Mouse (Mus musculus): ENCODE measurements around the gene 6430628N08Rik. TPM values are rescaled to one million over a fixed set of nuclear protein-coding genes. Genes with fewer than 3 reads are reported as not detected.

The 6430628N08Rik gene
- polyA plus RNA-seq, 1 experiment from 2014 or later: not detected

DNA sequence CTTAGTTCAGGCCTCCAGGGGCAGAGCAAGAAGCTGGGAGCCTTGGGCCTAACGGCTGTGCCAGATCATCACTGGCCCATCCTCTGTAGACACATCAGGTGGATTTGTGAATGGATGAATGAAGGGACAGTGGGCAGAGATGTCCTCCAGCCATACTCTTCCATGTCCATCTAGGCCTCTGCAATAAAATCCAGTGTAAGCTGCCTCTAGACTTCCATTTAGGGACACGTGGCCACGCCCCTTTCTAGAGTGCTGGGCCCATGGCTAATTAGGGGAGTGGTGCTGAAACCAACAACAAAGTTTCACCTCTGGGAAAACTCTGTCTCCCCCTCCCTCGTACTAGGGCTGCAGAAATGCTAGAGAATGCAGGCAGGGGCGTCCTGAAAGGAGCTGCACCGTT, 399 bp upstream of the 6430628N08Rik start:
- H3K4me1 ChIP-seq (ENCODE audit: control insufficient read depth, insufficient read depth, low read length): peaks cover 3% of the 10 kb centered on the region; the same call in 1 of the 2 replicates
- H3K4me2 ChIP-seq (ENCODE audit: low read depth, low read length): peak overlapping the region; percentile 34
- H3K4me3 ChIP-seq (ENCODE audit: low read depth, low read length): peak overlapping the region; percentile 5; the same call in 1 of the 2 replicates
- no peak for ATAC-seq (replicated peaks; ENCODE audit: insufficient number of reproducible peaks, low FRiP score, low TSS enrichment, low read depth)
- no peak overlapping the region for H3K27ac ChIP-seq (replicated peaks; ENCODE audit: low read depth, low read length)
- no peaks in the 10 kb centered on the region for H3K9me3 ChIP-seq (replicated peaks; ENCODE audit: control insufficient read depth, low read length)
- 10% methylated on average over 6 of the region's 6 CpGs for WGBS
- DNase-seq (ENCODE audit: low spot score): no peak
- peaks cover 17% of the 10 kb centered on the region for H3K27me3 ChIP-seq (ENCODE audit: control insufficient read depth, insufficient read depth, low read length)
- H3K36me3 ChIP-seq (replicated peaks; ENCODE audit: control insufficient read depth, insufficient read depth, low read depth, low read length): no peaks in the 10 kb centered on the region
- no peak overlapping the region for H3K9ac ChIP-seq (replicated peaks; ENCODE audit: low read length)

- H3K4me3 ChIP-seq (ENCODE audit: low read depth, low read length): no peak overlapping the region
- no peak overlapping the region for H3K27ac ChIP-seq (replicated peaks; ENCODE audit: low read depth, low read length)
- DNase-seq (ENCODE audit: low spot score) (no peak), ATAC-seq (replicated peaks; ENCODE audit: insufficient number of reproducible peaks, low FRiP score, low TSS enrichment, low read depth) (no peak)
- WGBS: 24% methylated on average over 3 of the region's 3 CpGs
- peaks cover 9% of the 10 kb centered on the region; the same call in 1 of the 2 replicates for H3K4me1 ChIP-seq (ENCODE audit: control insufficient read depth, insufficient read depth, low read length)
- H3K4me2 ChIP-seq (ENCODE audit: low read depth, low read length): no peak overlapping the region
- no peaks in the 10 kb centered on the region for H3K36me3 ChIP-seq (replicated peaks; ENCODE audit: control insufficient read depth, insufficient read depth, low read depth, low read length)
- peaks cover 45% of the 10 kb centered on the region for H3K27me3 ChIP-seq (ENCODE audit: control insufficient read depth, insufficient read depth, low read length)
- H3K9me3 ChIP-seq (replicated peaks; ENCODE audit: control insufficient read depth, low read length): no peaks in the 10 kb centered on the region
- H3K9ac ChIP-seq (replicated peaks; ENCODE audit: low read length): no peak overlapping the region
These were observed 3.8 kb downstream of the 6430628N08Rik start for GRCm38 (mm10) chr4:115894281-115894680.

DNA sequence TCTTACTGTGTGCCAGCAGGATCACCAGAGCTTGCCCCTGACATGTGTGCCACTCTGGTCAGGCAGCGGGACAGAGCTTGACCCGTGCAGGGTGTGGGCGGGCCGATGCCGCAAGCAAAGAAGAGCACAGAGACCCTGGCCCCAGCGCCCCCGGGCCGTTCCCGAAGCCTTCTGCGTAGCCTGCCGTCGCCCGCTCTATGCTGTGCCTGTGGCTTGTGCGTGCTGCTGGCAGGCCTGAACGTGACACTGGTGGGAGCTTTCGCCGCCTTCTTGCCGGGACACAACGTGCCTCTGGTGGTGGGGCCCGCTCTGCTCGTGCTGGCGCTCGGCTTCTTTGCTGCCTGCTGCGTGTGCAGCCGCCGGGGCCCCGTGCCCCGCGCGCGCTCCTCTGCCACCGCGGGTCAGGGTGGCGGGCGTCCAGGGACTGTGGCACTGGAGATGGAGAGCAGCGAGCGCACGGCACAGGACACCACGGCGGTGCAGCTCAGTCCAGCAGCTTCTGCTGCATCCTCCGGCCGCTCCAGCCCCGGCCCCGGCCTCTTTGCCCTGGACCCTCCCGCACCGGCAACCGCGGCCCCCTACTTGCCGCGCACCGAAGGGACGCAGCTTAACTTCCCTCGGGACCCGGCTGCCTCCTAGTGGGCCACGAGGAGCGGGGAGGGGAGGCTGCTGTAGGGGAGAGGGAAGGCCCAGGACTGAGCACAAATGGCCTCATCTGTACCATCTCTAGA, 7.6 kb downstream of the 6430628N08Rik start:
- peaks cover 44% of the 10 kb centered on the region for H3K27me3 ChIP-seq (ENCODE audit: control insufficient read depth, insufficient read depth, low read length)
- no peak overlapping the region for H3K27ac ChIP-seq (replicated peaks; ENCODE audit: low read depth, low read length)

GRCm38 (mm10) chr4:115902816-115903215, 12.4 kb downstream of the 6430628N08Rik start:
- no peaks in the 10 kb centered on the region for H3K9me3 ChIP-seq (replicated peaks; ENCODE audit: control insufficient read depth, low read length)
- 19% methylated on average over 5 of the region's 5 CpGs for whole genome bisulfite sequencing
- H3K27me3 ChIP-seq (ENCODE audit: control insufficient read depth, insufficient read depth, low read length): peaks cover 52% of the 10 kb centered on the region
- DNase-seq (ENCODE audit: low spot score): peak; percentile 88
- no peak for ATAC-seq (replicated peaks; ENCODE audit: insufficient number of reproducible peaks, low FRiP score, low TSS enrichment, low read depth)
- no peak overlapping the region for H3K9ac ChIP-seq (replicated peaks; ENCODE audit: low read length)
- peaks cover 5% of the 10 kb centered on the region; the same call in 1 of the 2 replicates for H3K4me1 ChIP-seq (ENCODE audit: control insufficient read depth, insufficient read depth, low read length)
- no peak overlapping the region for H3K4me3 ChIP-seq (ENCODE audit: low read depth, low read length)
- no peak overlapping the region for H3K4me2 ChIP-seq (ENCODE audit: low read depth, low read length)
- no peaks in the 10 kb centered on the region for H3K36me3 ChIP-seq (replicated peaks; ENCODE audit: control insufficient read depth, insufficient read depth, low read depth, low read length)
- no peak overlapping the region for H3K27ac ChIP-seq (replicated peaks; ENCODE audit: low read depth, low read length)

More for the DNA sequence above, 7.6 kb downstream of the 6430628N08Rik start:
- Histone ChIP-seq H3K9me3 (replicated peaks; ENCODE audit: control insufficient read depth, low read length) (no peaks in the 10 kb centered on the region), H3K4me3 (ENCODE audit: low read depth, low read length) (peak overlapping the region; percentile 41), H3K36me3 (replicated peaks; ENCODE audit: control insufficient read depth, insufficient read depth, low read depth, low read length) (no peaks in the 10 kb centered on the region), H3K4me1 (ENCODE audit: control insufficient read depth, insufficient read depth, low read length) (peaks cover 5% of the 10 kb centered on the region; the same call in 1 of the 2 replicates), H3K9ac (replicated peaks; ENCODE audit: low read length) (peak overlapping the region; percentile 56), H3K4me2 (ENCODE audit: low read depth, low read length) (peak overlapping the region; percentile 88)
- DNase-seq (ENCODE audit: low spot score) (peak; percentile 56), ATAC-seq (replicated peaks; ENCODE audit: insufficient number of reproducible peaks, low FRiP score, low TSS enrichment, low read depth) (peak; percentile 52)
- under 1% methylated on average over 56 of the region's 56 CpGs for WGBS

DNA sequence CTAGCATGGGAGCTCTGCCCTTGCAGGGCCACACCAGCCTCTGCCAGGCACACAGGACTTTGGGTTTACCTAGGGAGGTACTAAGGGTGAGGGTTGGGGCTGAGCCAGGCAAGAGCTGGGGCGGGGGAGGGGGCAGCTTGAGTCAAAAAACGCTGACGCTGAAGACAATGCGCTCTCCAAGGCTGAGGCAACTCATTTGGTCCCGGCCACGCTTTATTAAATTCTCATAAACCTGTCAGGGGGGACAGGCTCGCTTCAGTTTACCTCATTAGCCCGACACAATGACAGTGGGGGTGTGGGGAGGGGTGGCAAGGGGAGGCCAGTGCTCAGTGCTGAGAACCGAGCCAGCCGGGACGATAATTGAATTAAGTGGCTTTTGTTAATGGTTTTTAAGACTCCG, 13.9 kb downstream of the 6430628N08Rik start:
- H3K4me3 ChIP-seq (ENCODE audit: low read depth, low read length): no peak overlapping the region
- H3K4me2 ChIP-seq (ENCODE audit: low read depth, low read length): no peak overlapping the region
- H3K27me3 ChIP-seq (ENCODE audit: control insufficient read depth, insufficient read depth, low read length): peaks cover 36% of the 10 kb centered on the region
- no peaks in the 10 kb centered on the region for H3K4me1 ChIP-seq (ENCODE audit: control insufficient read depth, insufficient read depth, low read length)
- no peak overlapping the region for H3K9ac ChIP-seq (replicated peaks; ENCODE audit: low read length)
- no peak for DNase-seq (ENCODE audit: low spot score)
- WGBS: 5% methylated on average over 12 of the region's 12 CpGs
- no peaks in the 10 kb centered on the region for H3K36me3 ChIP-seq (replicated peaks; ENCODE audit: control insufficient read depth, insufficient read depth, low read depth, low read length)
- ATAC-seq (replicated peaks; ENCODE audit: insufficient number of reproducible peaks, low FRiP score, low TSS enrichment, low read depth): no peak; the same call in 1 of the 2 replicates
- no peak overlapping the region for H3K27ac ChIP-seq (replicated peaks; ENCODE audit: low read depth, low read length)
- no peaks in the 10 kb centered on the region for H3K9me3 ChIP-seq (replicated peaks; ENCODE audit: control insufficient read depth, low read length)

DNA sequence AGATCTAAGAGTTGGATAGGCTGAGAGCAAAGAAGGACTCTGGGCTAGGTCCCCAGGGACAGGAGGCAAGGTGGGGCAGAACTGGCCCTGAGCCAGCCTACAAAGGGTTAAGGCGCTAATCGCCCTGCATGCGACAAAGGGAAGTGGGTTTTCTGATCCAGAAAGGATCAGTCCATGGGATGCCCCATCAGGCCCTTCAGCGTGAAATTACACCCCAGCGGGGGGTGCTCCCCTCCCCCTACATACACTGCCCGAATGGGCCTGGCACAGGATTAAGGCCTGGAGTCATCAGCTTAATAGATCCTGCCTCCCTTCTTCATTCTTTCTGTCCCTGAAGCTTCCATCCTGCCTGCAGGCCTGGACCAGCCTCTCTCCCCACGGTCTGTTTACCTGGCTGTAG, 15.2 kb downstream of the 6430628N08Rik start:
- Histone ChIP-seq H3K27me3 (ENCODE audit: control insufficient read depth, insufficient read depth, low read length) (peaks cover 30% of the 10 kb centered on the region), H3K4me2 (ENCODE audit: low read depth, low read length) (no peak overlapping the region), H3K4me3 (ENCODE audit: low read depth, low read length) (no peak overlapping the region), H3K36me3 (replicated peaks; ENCODE audit: control insufficient read depth, insufficient read depth, low read depth, low read length) (no peaks in the 10 kb centered on the region), H3K9ac (replicated peaks; ENCODE audit: low read length) (no peak overlapping the region), H3K27ac (replicated peaks; ENCODE audit: low read depth, low read length) (no peak overlapping the region), H3K4me1 (ENCODE audit: control insufficient read depth, insufficient read depth, low read length) (no peaks in the 10 kb centered on the region), H3K9me3 (replicated peaks; ENCODE audit: control insufficient read depth, low read length) (no peaks in the 10 kb centered on the region)
- WGBS: 0% methylated on average over 7 of the region's 7 CpGs
- DNase-seq (ENCODE audit: low spot score) (no peak), ATAC-seq (replicated peaks; ENCODE audit: insufficient number of reproducible peaks, low FRiP score, low TSS enrichment, low read depth) (no peak)

GRCm38 (mm10) chr4:115906791-115907190, 16.3 kb downstream of the 6430628N08Rik start:
- H3K9ac ChIP-seq (replicated peaks; ENCODE audit: low read length): no peak overlapping the region
- DNase-seq (ENCODE audit: low spot score) (no peak), ATAC-seq (replicated peaks; ENCODE audit: insufficient number of reproducible peaks, low FRiP score, low TSS enrichment, low read depth) (no peak)
- H3K27ac ChIP-seq (replicated peaks; ENCODE audit: low read depth, low read length): no peak overlapping the region
- no peaks in the 10 kb centered on the region for H3K9me3 ChIP-seq (replicated peaks; ENCODE audit: control insufficient read depth, low read length)
- H3K27me3 ChIP-seq (ENCODE audit: control insufficient read depth, insufficient read depth, low read length): peaks cover 26% of the 10 kb centered on the region
- H3K4me1 ChIP-seq (ENCODE audit: control insufficient read depth, insufficient read depth, low read length): no peaks in the 10 kb centered on the region; the same call in 1 of the 2 replicates
- H3K4me3 ChIP-seq (ENCODE audit: low read depth, low read length): no peak overlapping the region
- no peak overlapping the region for H3K4me2 ChIP-seq (ENCODE audit: low read depth, low read length)
- H3K36me3 ChIP-seq (replicated peaks; ENCODE audit: control insufficient read depth, insufficient read depth, low read depth, low read length): no peaks in the 10 kb centered on the region
- WGBS: 73% methylated on average over 3 of the region's 3 CpGs

DNA sequence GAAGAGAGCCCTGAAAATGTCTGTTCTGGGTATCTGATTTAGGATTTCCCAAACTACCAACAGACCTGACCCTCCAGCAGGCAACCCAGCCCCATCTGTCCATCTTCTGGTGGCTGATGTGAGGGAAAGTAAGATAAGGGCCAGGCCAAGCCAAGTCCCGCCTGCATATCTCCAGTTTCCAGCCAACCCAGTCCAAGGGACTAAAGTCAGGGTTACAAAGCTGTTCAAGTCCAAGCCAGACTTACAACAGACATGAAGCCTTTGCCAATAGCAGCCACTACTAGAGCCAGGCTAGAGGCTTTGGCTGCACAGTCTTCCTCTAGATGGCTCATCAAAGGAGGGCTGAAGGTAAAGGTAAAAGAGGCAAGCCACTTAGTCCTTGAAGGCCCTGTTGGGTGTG, 17.5 kb downstream of the 6430628N08Rik start:
- no peaks in the 10 kb centered on the region; the same call in 1 of the 2 replicates for H3K4me1 ChIP-seq (ENCODE audit: control insufficient read depth, insufficient read depth, low read length)

More for the DNA sequence above, 17.5 kb downstream of the 6430628N08Rik start:
- H3K27ac ChIP-seq (replicated peaks; ENCODE audit: low read depth, low read length): no peak overlapping the region
- no peak overlapping the region for H3K4me2 ChIP-seq (ENCODE audit: low read depth, low read length)
- no peak for ATAC-seq (replicated peaks; ENCODE audit: insufficient number of reproducible peaks, low FRiP score, low TSS enrichment, low read depth)
- H3K9me3 ChIP-seq (replicated peaks; ENCODE audit: control insufficient read depth, low read length): no peaks in the 10 kb centered on the region
- peaks cover 21% of the 10 kb centered on the region for H3K27me3 ChIP-seq (ENCODE audit: control insufficient read depth, insufficient read depth, low read length)
- no peak overlapping the region for H3K9ac ChIP-seq (replicated peaks; ENCODE audit: low read length)
- H3K4me3 ChIP-seq (ENCODE audit: low read depth, low read length): no peak overlapping the region
- no peaks in the 10 kb centered on the region for H3K36me3 ChIP-seq (replicated peaks; ENCODE audit: control insufficient read depth, insufficient read depth, low read depth, low read length)
- WGBS: 39% methylated on average over 1 of the region's 1 CpGs
- DNase-seq (ENCODE audit: low spot score): no peak
